Mouse (Mus musculus): ENCODE results near the gene Hoxb8. TPM values are rescaled to one million over a fixed set of nuclear protein-coding genes. Genes with fewer than 3 reads are reported as not detected.

The Hoxb8 gene
- polyA plus RNA-seq (2012; ENCODE audit: low replicate concordance): 0.19 TPM in 1 of 2 replicates, not detected in the other

GRCm38 (mm10) chr11:96281855-96282570, at the start of gene Hoxb8:
Hoxb8 (plus strand) TSS chr11:96281905.

DNA sequence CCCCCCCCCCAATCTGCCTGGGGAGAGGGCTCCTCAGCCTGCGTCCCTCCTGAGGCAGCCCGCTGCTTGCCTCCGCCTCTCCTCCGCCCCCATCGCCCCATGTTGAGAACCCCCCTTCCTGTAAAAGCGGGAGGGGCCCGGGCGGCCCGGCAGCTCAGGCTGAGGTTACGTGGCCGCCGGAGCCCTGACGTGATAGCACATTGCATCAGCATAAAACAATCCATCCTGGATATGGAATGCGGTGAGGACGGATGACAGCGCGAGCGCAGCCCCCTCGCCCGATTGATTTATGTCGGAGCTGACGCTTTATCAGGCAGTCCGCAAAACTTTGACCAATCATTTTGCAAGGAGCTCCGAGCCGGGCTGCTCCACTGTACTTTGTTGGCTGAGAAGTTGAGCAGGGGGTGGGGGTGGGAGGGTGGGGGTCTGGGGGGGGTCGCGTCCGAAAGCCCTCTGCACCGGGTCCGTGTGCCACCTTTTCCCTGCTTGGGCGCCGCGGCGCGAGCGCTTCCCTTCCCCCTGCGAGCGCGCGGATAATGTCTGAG, 10.6 kb upstream of the Hoxb8 start, which contains the start of gene Hoxb9:
Gene Hoxb9 (plus strand): TSS at position 462 of the 545 bp plus-strand sequence.

GRCm38 (mm10) chr11:96285771-96286738, 4.3 kb downstream of the Hoxb8 start, which contains the start of gene Hoxb7:
Hoxb7 (plus strand) TSS chr11:96286623.

DNA sequence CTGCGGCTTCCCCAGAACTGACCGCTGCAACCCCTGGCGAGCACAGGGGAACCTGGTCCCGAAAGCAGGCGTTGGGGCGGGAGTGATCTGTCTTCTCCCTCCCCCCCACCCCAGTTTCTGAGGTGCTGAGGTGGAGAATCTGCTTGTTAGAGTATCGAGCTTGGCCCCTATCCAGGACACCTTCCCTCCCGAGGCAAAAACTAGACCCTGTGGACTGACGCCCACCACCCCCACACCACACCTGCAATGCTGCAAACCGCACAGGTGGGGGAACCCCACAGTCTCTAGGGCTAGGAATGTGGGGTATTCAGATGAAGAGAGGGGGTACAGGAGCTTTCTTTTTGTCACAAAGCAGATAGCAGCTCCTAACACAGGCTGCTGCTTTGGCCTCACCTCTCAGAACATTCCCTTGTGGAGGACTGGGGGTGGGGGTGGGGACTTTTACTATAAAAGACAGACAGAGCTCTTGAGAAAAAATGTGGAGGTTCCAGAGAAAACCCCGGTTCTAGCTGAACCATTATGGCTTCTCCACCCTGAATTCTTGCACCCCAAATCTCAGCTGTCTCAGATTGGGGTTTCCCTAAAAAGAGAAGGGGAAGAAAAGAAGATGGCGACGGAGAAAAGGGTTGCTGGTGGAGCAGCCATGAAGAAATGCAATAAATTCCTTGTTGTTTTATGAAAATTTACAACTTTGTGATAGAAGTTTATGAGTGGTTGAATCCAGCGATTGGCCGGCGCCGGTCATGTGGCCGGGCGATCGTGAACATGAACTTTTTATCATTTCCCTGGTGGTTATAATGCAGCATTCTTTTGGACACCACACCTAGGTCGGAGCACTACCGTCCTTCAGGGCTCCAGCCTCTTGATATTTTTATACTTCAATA, 10.2 kb downstream of the Hoxb8 start, which contains the start of gene Hoxb6:
Gene Hoxb6 (plus strand): TSS at position 796 of the 884 bp plus-strand sequence.

DNA sequence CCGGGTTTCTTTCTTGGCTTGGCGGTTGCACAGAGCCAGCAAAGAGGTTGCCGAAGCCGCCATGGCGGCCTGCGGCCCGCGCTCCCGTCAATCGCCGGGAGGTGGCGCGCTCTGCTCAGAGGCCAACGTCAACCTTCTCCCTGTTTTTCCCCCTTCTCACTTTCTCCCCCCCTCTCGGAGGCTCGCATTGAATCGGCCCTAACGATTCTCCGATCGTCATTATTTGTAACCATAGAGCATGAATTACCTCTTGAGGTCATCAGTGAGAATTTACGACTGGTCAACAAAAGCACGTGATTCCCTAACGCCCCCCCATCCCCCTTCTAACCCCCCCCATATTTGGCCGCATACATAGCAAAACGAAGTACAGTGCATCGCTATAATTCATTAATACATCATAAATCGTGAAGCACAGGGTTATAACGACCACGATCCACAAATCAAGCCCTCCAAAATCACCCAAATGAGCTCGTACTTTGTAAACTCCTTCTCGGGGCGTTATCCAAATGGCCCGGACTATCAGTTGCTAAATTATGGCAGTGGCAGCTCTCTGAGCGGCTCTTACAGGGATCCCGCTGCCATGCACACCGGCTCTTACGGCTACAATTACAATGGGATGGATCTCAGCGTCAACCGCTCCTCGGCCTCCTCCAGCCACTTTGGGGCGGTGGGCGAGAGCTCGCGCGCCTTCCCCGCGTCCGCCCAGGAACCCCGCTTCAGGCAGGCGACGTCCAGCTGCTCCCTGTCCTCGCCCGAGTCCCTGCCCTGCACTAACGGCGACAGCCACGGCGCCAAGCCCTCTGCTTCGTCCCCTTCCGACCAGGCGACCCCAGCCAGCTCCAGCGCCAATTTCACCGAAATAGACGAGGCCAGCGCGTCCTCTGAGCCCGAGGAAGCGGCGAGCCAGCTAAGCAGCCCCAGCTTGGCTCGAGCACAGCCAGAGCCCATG, 21.7 kb downstream of the Hoxb8 start, which contains the start of gene Hoxb5:
Gene Hoxb5 (plus strand): TSS at position 186 of the 949 bp plus-strand sequence.

DNA sequence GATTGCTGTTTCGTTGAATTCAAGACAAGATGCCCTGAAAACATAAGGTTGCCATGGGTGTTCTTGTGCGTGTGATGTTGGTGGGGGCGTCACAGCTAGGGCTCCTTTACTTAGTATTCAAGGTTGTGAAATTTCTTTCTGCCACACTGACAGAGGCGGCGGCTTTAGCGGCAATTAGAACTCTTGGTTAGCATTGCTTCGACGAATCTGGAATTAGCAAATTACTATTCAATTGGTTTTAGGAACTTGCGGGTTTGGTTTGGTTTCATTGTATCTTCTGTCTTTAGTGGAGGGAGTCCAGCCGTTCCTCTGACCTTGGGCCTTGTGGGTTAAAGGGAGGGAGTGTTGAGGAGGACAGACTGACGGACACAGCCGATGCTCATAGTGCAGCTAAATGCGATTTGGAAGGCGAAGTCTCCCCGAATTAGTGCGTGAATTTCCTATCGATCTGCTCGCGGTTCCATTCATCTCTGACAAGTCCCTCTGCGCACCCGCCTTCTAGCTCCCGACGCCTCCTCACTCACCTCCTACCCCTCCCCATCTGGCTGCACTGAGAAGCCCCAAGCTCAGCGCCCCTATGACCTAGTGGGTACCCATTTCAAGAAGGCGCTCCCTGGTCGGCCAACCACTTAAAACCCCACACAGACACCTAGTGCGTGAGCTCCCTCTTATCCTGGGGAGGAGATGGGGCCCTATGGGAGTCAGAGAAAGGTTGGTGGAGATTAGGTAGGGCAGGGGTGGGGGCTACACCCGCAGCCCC, 36.1 kb downstream of the Hoxb8 start, which contains the start of gene Hoxb4:
Gene Hoxb4 (plus strand): TSS at position 660 of the 760 bp plus-strand sequence.

DNA sequence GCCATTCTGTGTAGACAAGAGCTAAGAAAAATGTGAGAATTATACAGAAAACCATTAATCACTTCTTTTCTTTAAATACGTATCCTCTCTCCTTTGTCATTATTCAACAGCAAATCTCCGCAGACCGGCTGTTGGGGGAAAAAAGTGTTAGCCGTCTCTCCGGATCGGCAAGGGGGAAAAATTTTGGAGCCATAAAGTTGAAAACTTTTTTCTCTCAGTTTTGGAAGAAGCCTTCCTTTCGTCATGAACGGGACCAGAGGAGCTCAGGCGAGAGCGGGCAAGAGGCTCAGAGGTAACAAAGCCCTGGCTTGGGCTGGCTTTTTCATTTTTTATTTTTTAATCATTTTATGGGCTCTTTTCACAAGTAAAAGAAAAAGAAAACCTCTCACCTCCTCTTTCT, 41.4 kb downstream of the Hoxb8 start, which contains the start of gene Hoxb3:
Gene Hoxb3 (plus strand): TSS at position 173 of the 400 bp plus-strand sequence.

Other genes with a start within 250 kb of the Hoxb8 start
- 60.0 and 107 TPM in 2 replicates for gene Snf8, start 247.0 kb upstream of the Hoxb8 start, polyA plus RNA-seq (2012; ENCODE audit: low replicate concordance)
- 19.9 and 30.6 TPM in 2 replicates for gene Ube2z, start 216.5 kb upstream of the Hoxb8 start, polyA plus RNA-seq (2012; ENCODE audit: low replicate concordance)
- 14.0 and 158 TPM in 2 replicates for gene Atp5g1, start 206.2 kb upstream of the Hoxb8 start, polyA plus RNA-seq (2012; ENCODE audit: low replicate concordance)
- not detected in 2 replicates for gene Calcoco2, start 169.9 kb upstream of the Hoxb8 start, polyA plus RNA-seq (2012; ENCODE audit: low replicate concordance)
- gene Ttll6, start 148.1 kb upstream of the Hoxb8 start, polyA plus RNA-seq (2012; ENCODE audit: low replicate concordance): not detected in 2 replicates
- gene Hoxb13, start 87.6 kb upstream of the Hoxb8 start, polyA plus RNA-seq (2012; ENCODE audit: low replicate concordance): not detected in 2 replicates
- not detected in 2 replicates for gene Hoxb9, start 10.4 kb upstream of the Hoxb8 start, polyA plus RNA-seq (2012; ENCODE audit: low replicate concordance)
- gene Hoxb7, start 4.7 kb downstream of the Hoxb8 start, polyA plus RNA-seq (2012; ENCODE audit: low replicate concordance): 0.24 TPM in 1 of 2 replicates, not detected in the other
- gene Hoxb6, start 10.6 kb downstream of the Hoxb8 start, polyA plus RNA-seq (2012; ENCODE audit: low replicate concordance): 0.17 and 0.78 TPM in 2 replicates
- 0.08 and 0.52 TPM in 2 replicates for gene Hoxb5, start 21.4 kb downstream of the Hoxb8 start, polyA plus RNA-seq (2012; ENCODE audit: low replicate concordance)
- 4.6 and 20.1 TPM in 2 replicates for gene Hoxb4, start 36.4 kb downstream of the Hoxb8 start, polyA plus RNA-seq (2012; ENCODE audit: low replicate concordance)
- gene Hoxb3, start 41.4 kb downstream of the Hoxb8 start, polyA plus RNA-seq (2012; ENCODE audit: low replicate concordance): 2.5 and 11.9 TPM in 2 replicates
- gene Hoxb2, start 68.6 kb downstream of the Hoxb8 start, polyA plus RNA-seq (2012; ENCODE audit: low replicate concordance): 0.09 TPM in 1 of 2 replicates, not detected in the other
- gene Hoxb1, start 83.8 kb downstream of the Hoxb8 start, polyA plus RNA-seq (2012; ENCODE audit: low replicate concordance): not detected in 2 replicates
- 9.5 and 10.6 TPM in 2 replicates for gene Skap1, start 182.7 kb downstream of the Hoxb8 start, polyA plus RNA-seq (2012; ENCODE audit: low replicate concordance)

Data from hematopoietic multipotent progenitor cell, adult 10-12 weeks (in vitro differentiated cells).